8 mouse cellular contexts compared by ENCODE assay signal in the genomic region with DNA sequence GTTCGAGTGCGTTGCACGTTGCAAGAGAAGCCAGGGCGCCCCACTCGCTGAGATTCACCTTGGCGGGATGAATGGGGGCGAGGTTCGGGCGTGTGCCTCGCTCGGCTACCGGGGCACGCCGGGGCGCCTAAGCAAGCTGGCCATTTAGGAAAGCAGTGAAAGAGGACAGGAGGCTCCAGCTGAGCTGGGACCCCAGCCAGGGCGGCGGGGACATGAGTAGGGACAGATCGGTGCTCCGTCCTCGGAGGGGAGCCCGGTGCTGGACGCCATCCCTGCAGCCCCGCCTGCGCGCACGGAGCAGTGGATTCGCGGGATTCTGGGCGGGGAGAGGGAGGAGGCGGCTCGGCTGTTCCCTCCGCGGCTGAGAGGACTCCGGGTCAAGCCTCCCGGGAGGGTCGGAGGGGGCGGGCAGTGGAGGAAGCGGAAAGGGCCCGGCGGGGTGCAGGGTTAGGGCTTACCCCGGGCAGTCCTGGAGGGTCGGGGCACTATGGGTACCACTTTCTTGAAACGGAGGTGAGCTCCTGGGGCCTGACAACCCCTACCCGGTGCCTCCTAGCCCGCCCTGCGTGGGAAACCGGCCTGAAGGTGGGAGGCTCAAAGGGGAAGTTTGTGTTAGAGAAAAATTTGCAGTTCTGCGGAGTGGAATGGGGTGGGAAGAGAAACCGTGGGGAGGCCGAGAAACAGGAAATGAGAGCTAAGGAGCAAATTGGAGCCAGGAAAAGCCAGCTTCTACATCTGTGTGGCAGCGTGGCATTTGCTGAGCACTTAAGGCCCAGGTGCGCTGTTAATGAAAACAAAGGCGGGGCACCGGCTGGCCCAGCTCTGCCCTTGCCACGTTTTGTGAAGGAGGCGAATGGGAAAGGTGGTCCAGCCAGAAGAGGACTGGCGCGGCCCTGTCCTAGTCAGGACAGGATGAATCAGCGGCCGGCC. TPM values are rescaled to one million over a fixed set of nuclear protein-coding genes. Genes with fewer than 3 reads are reported as not detected.
DNase-seq lines count a peak whose midpoint lies in the region; ATAC-seq and TF ChIP-seq lines count a peak whose summit lies in the region.

No protein-coding gene starts in this region.

- peak overlapping the region; percentile 99 for H3K4me2 ChIP-seq in heart, embryonic 13.5 days
- H3K4me2 ChIP-seq in kidney, postnatal 0 days (ENCODE audit: low read length) = peak overlapping the region; percentile 99
- peak overlapping the region; percentile 58 for H3K4me2 ChIP-seq in liver, embryonic 14.5 days (ENCODE audit: low read depth)
- H3K4me2 ChIP-seq in neural tube, embryonic 15.5 days = peak overlapping the region; percentile 96

- no peaks in the 10 kb centered on the region for H3K36me3 ChIP-seq in forebrain, embryonic 10.5 days (replicated peaks)
- H3K36me3 ChIP-seq in heart, embryonic 13.5 days = no peaks in the 10 kb centered on the region
- H3K36me3 ChIP-seq in kidney, postnatal 0 days (ENCODE audit: insufficient read depth, low read length) = no peaks in the 10 kb centered on the region
- no peaks in the 10 kb centered on the region for H3K36me3 ChIP-seq in liver, embryonic 14.5 days (replicated peaks; ENCODE audit: control insufficient read depth, insufficient read depth, low read depth)
- H3K36me3 ChIP-seq in neural tube, embryonic 15.5 days = no peaks in the 10 kb centered on the region
- H3K36me3 ChIP-seq in testis, adult 2 months (ENCODE audit: control insufficient read depth, insufficient read depth, low read length) = no peaks in the 10 kb centered on the region

- H3K9ac ChIP-seq in heart, embryonic 13.5 days = peak overlapping the region; percentile 83
- peak overlapping the region; percentile 68 for H3K9ac ChIP-seq in kidney, postnatal 0 days (ENCODE audit: low read depth, low read length)
- H3K9ac ChIP-seq in liver, embryonic 14.5 days (replicated peaks) = peak overlapping the region; percentile 41; the same call in 1 of the 2 replicates
- peak overlapping the region; percentile 77 for H3K9ac ChIP-seq in neural tube, embryonic 15.5 days (replicated peaks)

- ATAC-seq in heart, embryonic 13.5 days (ENCODE audit: extremely low read depth, insufficient number of reproducible peaks, low FRiP score, low TSS enrichment) = peak; percentile 44
- ATAC-seq in kidney, postnatal 0 days (replicated peaks; ENCODE audit: low FRiP score, low read depth) = peak; percentile 63
- peak; percentile 47 for ATAC-seq in liver, embryonic 14.5 days (ENCODE audit: insufficient read depth)
- peak; percentile 67 for ATAC-seq in neural tube, embryonic 15.5 days (ENCODE audit: low FRiP score)

- WGBS in forebrain, embryonic 10.5 days = under 1% methylated on average over 60 of the region's 60 CpGs
- under 1% methylated on average over 60 of the region's 60 CpGs for WGBS in heart, embryonic 13.5 days
- WGBS in kidney, postnatal 0 days = under 1% methylated on average over 60 of the region's 60 CpGs
- under 1% methylated on average over 58 of the region's 60 CpGs for WGBS in liver, embryonic 14.5 days (ENCODE audit: insufficient replicate concordance)
- under 1% methylated on average over 60 of the region's 60 CpGs for WGBS in neural tube, embryonic 15.5 days

- TF ChIP-seq EP300 in liver, embryonic 14.5 days (IDR thresholded peaks at IDR 0.05; ENCODE audit: low read depth) = no peak

- peaks cover 28% of the 10 kb centered on the region for H3K27me3 ChIP-seq in forebrain, embryonic 10.5 days (ENCODE audit: poor library complexity, severe bottlenecking)
- 0 out of 2 replicates have a peak, but pooled peaks cover 2% of the 10 kb centered on the region for H3K27me3 ChIP-seq in heart, embryonic 13.5 days (replicated peaks)
- H3K27me3 ChIP-seq in kidney, postnatal 0 days (ENCODE audit: insufficient read depth, low read length) = no peaks in the 10 kb centered on the region
- H3K27me3 ChIP-seq in liver, embryonic 14.5 days (ENCODE audit: control insufficient read depth, insufficient read depth, low read length) = peaks cover 27% of the 10 kb centered on the region
- H3K27me3 ChIP-seq in neural tube, embryonic 15.5 days (replicated peaks) = no peaks in the 10 kb centered on the region
- H3K27me3 ChIP-seq in testis, adult 2 months (ENCODE audit: control insufficient read depth, insufficient read depth, low read length) = no peaks in the 10 kb centered on the region

- H3K4me1 ChIP-seq in forebrain, embryonic 10.5 days = peaks cover 47% of the 10 kb centered on the region
- H3K4me1 ChIP-seq in heart, embryonic 13.5 days = peaks cover 22% of the 10 kb centered on the region
- no peaks in the 10 kb centered on the region for H3K4me1 ChIP-seq in kidney, postnatal 0 days (replicated peaks; ENCODE audit: insufficient read depth, low read length)
- H3K4me1 ChIP-seq in liver, embryonic 14.5 days (replicated peaks; ENCODE audit: control insufficient read depth in 2 of 2, insufficient read depth in 2 of 2, low read length in 1 of 2) = no peaks in the 10 kb centered on the region; a peak in 1 of 4 replicates
- H3K4me1 ChIP-seq in neural tube, embryonic 15.5 days = peaks cover 33% of the 10 kb centered on the region
- H3K4me1 ChIP-seq in testis, adult 2 months (ENCODE audit: control insufficient read depth, insufficient read depth, low read length) = peaks cover 15% of the 10 kb centered on the region

- H3K9me3 ChIP-seq in forebrain, embryonic 10.5 days = no peaks in the 10 kb centered on the region
- H3K9me3 ChIP-seq in heart, embryonic 13.5 days = no peaks in the 10 kb centered on the region
- no peaks in the 10 kb centered on the region for H3K9me3 ChIP-seq in kidney, postnatal 0 days (replicated peaks; ENCODE audit: low read length)
- H3K9me3 ChIP-seq in liver, embryonic 14.5 days (ENCODE audit: control insufficient read depth, low read length) = no peaks in the 10 kb centered on the region
- no peaks in the 10 kb centered on the region for H3K9me3 ChIP-seq in neural tube, embryonic 15.5 days (replicated peaks)

- peak overlapping the region; percentile 95 for H3K27ac ChIP-seq in forebrain, embryonic 10.5 days
- H3K27ac ChIP-seq in heart, embryonic 13.5 days (replicated peaks) = peak overlapping the region; percentile 82
- peak overlapping the region; percentile 80 for H3K27ac ChIP-seq in kidney, postnatal 0 days
- H3K27ac ChIP-seq in liver, embryonic 14.5 days = no peak overlapping the region; the same call in 1 of the 2 replicates
- peak overlapping the region; percentile 96 for H3K27ac ChIP-seq in neural tube, embryonic 15.5 days (replicated peaks)
- peak overlapping the region; percentile 45; the same call in 1 of the 2 replicates for H3K27ac ChIP-seq in testis, adult 2 months (ENCODE audit: control insufficient read depth, insufficient read depth, low read depth, low read length)

- TF ChIP-seq POLR2A in testis, adult 2 months (IDR thresholded peaks at IDR 0.05; ENCODE audit: control insufficient read depth, low read depth, low read length) = no peak

- peak; percentile 17 for DNase-seq in thymus, postnatal 14 days
- DNase-seq in thymus, postnatal 0 days (ENCODE audit: low spot score) = no peak
- DNase-seq in forebrain, embryonic 10.5 days (ENCODE audit: extremely low spot score, low spot score) = peak; percentile 76
- peak; percentile 73 for DNase-seq in kidney, postnatal 0 days (ENCODE audit: low spot score)
- peak in 1 of 3 experiments; percentile 11 for DNase-seq in liver, embryonic 14.5 days (ENCODE audit: low read depth in 3 of 3, low spot score in 3 of 3)

- H3K4me3 ChIP-seq in forebrain, embryonic 10.5 days = peak overlapping the region; percentile 72
- H3K4me3 ChIP-seq in heart, embryonic 13.5 days = peak overlapping the region; percentile 68
- H3K4me3 ChIP-seq in kidney, postnatal 0 days (replicated peaks; ENCODE audit: low read depth, low read length) = peak overlapping the region; percentile 66
- peak overlapping the region; percentile 45 to 47 for H3K4me3 ChIP-seq in liver, embryonic 14.5 days (ENCODE audit: insufficient read depth in 1 of 2, low read depth in 2 of 2, low read length in 2 of 2)
- H3K4me3 ChIP-seq in neural tube, embryonic 15.5 days (replicated peaks) = peak overlapping the region; percentile 70
- peak overlapping the region; percentile 63 for H3K4me3 ChIP-seq in testis, adult 2 months (ENCODE audit: control insufficient read depth, low read depth, low read length)

- TF ChIP-seq CTCF in kidney, postnatal 0 days (IDR thresholded peaks at IDR 0.05; ENCODE audit: low read depth) = no peak
- no peak for TF ChIP-seq CTCF in liver, embryonic 14.5 days (IDR thresholded peaks at IDR 0.05; ENCODE audit: low read depth)
- TF ChIP-seq CTCF in testis, adult 2 months (IDR thresholded peaks at IDR 0.05; ENCODE audit: control insufficient read depth, insufficient read depth, insufficient replicate concordance, low read depth, low read length) = no peak

RNA-seq across cellular contexts. Expression of a gene that starts 1.4 kb away (rescaled TPM):
- 5.4 and 8.8 TPM in 2 replicates for polyA plus RNA-seq in thymus, postnatal 0 days (2015; fragmentation: Nextera tagmentation; extraction: Ambion mirVana)
- polyA plus RNA-seq in forebrain, embryonic 10.5 days (2016; fragmentation: Nextera tagmentation; extraction: Ambion mirVana) = 14.2 and 16.5 TPM in 2 replicates
- polyA plus RNA-seq in heart, embryonic 13.5 days (2015; fragmentation: Nextera tagmentation; extraction: Ambion mirVana) = 4.9 and 5.5 TPM in 2 replicates
- polyA plus RNA-seq in kidney, postnatal 0 days (2015; fragmentation: Nextera tagmentation; extraction: Ambion mirVana) = 6.5 and 7.0 TPM in 2 replicates
- 2.1 and 2.8 TPM in 2 replicates for polyA plus RNA-seq in liver, embryonic 14.5 days (2012; rRNA removed)
- 3.2 and 3.4 TPM in 2 replicates for polyA plus RNA-seq in liver, embryonic 14.5 days (2014; fragmentation: Nextera tagmentation; extraction: Ambion mirVana)
- 33.1 and 35.6 TPM in 2 replicates for polyA plus RNA-seq in neural tube, embryonic 15.5 days (2015; fragmentation: Nextera tagmentation; extraction: Ambion mirVana)
- 7.5 and 7.9 TPM in 2 replicates for polyA plus RNA-seq in testis, adult 2 months (2012; rRNA removed)
